Mouse (Mus musculus) frontal cortex, adult (tissue): ENCODE data around the gene Irgc1.

Experiments
- ATAC-seq: cut with Nextera tagmentation; 2 replicates; pipeline ENCODE4 v1.9.2; 2017; ENCODE audit warnings: mild to moderate bottlenecking, moderate library complexity, mixed read lengths; ENCODE audit not compliant: low TSS enrichment

Irgc1 gene

GRCm38 (mm10) chr7:24400082-24400452 is 52.0 kb downstream of the Irgc1 start:
- 0 out of 2 replicates have a peak, but pooled peaks have one; percentile 4 for ATAC-seq

- ATAC-seq, result peak; percentile 97
These were observed 52.6 kb downstream of the Irgc1 start, which contains the start of gene Smg9 for GRCm38 (mm10) chr7:24399256-24400081. TSS of gene Smg9 (plus strand) at chr7:24399619.

GRCm38 (mm10) chr7:24398364-24398913 is 53.7 kb downstream of the Irgc1 start:
- no peak for ATAC-seq

- no peak for ATAC-seq
These were observed 55.3 kb downstream of the Irgc1 start for GRCm38 (mm10) chr7:24396832-24397231.

DNA sequence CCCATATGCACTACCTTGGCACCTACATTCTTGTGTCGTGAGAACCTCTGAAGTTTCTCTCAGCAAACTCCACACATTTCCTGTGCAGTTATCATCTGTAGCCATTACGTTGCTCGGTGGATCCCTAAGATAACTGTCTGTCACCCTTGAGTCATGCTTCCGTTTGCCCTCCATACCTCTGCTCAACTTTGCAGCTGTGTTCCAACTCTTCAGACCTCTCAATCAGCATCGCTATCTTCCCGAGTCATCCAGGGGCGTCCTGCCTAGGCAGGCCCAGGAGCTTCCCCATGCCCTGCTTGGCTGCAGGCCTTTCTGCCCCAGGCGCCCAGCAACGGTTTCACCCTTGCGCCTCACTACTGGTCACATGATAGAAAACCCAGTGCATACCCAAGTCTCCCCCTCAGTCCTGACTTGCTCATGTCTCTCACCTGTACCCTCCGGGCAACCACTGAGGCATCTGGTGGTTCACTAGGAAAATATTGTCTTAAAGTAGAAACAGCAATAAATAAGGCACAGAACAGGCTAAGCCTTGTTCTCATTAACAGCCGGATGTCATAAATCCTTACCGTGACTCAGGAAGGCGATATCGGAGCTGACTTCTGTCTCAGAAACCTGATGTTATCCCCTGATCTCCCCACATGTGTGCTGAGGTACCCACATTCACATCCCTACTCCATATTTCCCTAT is 57.5 kb downstream of the Irgc1 start:
- no peak for ATAC-seq

GRCm38 (mm10) chr7:24394054-24394453 is 58.0 kb downstream of the Irgc1 start:
- no peak for ATAC-seq

GRCm38 (mm10) chr7:24391687-24392086 is 60.4 kb downstream of the Irgc1 start:
- ATAC-seq, result no peak

DNA sequence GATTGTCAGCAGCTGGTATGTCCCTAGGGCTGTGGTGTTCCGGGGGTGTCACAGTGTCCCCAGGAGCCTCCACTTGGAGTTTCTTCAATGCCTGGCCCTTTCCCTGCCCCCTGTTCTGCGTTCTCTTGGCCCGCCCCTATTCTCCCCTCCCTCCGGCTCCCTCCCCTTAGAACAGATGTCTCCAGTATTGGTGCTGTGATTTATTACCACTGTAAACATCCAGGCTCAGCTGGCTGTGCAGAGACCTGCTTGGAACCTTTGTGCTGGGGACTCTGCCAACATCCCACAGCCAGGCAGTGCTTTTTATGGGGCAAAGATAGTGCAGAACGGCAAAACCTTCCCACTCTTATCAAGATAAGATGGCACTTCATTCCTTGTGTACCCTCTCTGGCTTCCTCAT is 61.0 kb downstream of the Irgc1 start:
- ATAC-seq, result peak; percentile 52; the same call in 1 of the 2 replicates

- ATAC-seq, result no peak
These were observed 61.6 kb downstream of the Irgc1 start for GRCm38 (mm10) chr7:24390512-24390911.

GRCm38 (mm10) chr7:24389516-24390187 is 62.4 kb downstream of the Irgc1 start:
- no peak for ATAC-seq

DNA sequence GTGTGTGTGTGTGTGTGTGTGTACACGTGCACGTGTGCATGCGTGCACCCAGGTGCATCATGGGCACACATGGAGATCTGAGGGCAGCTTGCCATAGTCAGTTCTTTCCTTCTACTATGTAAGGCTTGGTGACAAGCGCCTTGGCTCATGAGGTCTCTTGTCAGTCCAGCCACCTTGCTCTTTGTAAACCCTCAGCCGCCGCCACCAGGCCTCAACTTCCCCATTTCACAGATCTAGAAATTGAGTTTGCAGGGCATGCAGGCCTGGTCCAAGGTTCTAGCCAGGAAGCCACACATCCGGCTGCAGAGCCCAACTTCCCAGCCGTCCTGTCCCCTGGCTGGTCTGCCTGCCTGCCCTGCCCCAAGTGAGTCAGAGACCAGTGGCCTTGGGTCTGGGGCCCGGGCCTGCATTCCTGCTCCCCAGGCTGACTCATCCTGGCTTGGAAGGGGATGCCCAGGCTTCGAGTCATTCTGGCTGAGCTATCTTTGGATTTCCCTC is 65.0 kb downstream of the Irgc1 start:
- no peak for ATAC-seq

- peak; percentile 72; the same call in 1 of the 2 replicates for ATAC-seq
These were observed 67.3 kb downstream of the Irgc1 start for GRCm38 (mm10) chr7:24384827-24385226.

DNA sequence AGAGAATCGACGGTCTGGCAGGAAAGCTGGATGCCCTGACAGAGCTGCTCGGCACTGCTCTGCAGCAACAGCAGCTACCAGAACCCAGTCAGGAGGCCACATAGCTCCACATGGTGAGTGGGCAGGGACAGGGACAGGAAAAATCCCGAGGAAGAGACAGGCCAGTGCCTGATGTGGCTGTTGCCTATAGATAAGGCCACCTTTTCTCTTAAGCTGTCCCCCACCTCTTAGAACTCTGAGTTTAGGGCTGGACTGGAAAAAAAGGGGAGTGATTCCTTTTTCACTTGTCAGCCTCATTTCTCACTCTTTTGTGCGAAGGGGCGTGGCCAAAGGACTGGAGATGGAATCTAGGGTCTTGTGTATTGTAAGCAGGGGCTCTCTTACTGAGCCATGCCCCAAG is 68.0 kb downstream of the Irgc1 start:
- no peak for ATAC-seq

- ATAC-seq, result no peak
These were observed 69.2 kb downstream of the Irgc1 start for GRCm38 (mm10) chr7:24382730-24383372.
